Mouse (Mus musculus): ENCODE data around the gene Large2. TPM values are rescaled to one million over a fixed set of nuclear protein-coding genes. Genes with fewer than 3 reads are reported as not detected.

The Large2 gene
- polyA plus RNA-seq, 1 experiment from 2014 or later, result 2.3 TPM

DNA sequence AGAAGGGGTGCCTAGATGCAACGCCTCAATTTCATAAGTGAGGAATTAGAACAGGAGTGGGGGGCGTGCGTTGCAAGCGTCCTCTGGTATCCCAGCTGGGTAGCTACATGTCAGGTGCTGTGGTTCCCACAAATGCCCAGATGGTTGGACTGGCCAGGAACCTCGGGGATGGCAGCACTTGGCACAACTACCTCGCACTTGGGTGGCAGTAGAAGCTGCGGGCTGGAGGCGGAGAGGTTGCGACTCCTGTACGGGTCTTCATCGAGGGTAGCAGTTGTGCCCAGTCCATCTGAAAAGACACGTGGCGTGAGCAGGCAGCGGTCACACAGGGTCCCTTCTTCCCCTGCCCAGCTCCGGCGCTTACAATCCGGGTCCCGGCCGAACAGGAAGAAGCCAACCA lies 4.3 kb downstream of the Large2 start:
- peaks cover 33% of the 10 kb centered on the region for H3K4me1 ChIP-seq
- 0 out of 2 replicates have a peak, but pooled peaks cover 2% of the 10 kb centered on the region for H3K36me3 ChIP-seq
- H3K9me3 ChIP-seq, result no peaks in the 10 kb centered on the region
- H3K27ac ChIP-seq (replicated peaks), result no peak overlapping the region
- H3K4me2 ChIP-seq, result peak overlapping the region; percentile 76
- H3K27me3 ChIP-seq (replicated peaks), result peaks cover 75% of the 10 kb centered on the region
- H3K9ac ChIP-seq, result peak overlapping the region; percentile 74
- peak overlapping the region; percentile 53 for H3K4me3 ChIP-seq
- no peak for ATAC-seq (ENCODE audit: extremely low read depth, insufficient number of reproducible peaks, low FRiP score, low TSS enrichment)
- WGBS, result 13% methylated on average over 19 of the region's 19 CpGs

DNA sequence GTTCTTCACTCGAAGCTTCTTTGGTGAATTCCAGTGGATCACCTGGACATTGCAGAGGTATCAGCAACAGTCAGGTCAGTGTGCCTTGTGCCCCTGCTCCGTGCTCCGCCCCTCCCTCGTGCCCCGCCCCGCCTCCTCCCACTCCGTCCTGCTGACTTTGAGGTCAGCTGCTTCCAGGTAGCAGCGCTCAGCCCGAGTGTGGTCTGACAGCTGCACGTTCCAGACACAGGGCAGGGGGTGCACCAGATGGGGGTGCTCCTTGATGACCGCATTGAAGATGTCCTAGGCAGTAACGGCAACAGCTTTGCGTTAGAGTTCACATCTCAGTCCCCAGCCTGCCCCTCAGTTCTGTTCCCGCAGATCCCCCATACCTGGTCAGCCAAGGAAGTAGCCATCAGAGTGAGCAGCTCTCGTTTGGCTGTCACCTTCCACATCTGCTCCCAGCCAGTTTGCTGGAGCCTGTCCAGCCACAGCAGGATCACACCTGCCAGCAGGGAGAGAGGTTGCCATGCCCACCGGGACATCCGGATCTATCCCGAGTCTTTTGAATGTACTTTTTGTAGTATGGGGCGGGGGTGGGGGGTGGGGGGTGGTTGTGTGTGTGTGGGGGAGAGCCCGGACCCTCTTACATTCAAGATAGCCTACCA lies 7.2 kb downstream of the Large2 start:
- 21% methylated on average over 20 of the region's 20 CpGs for WGBS
- Histone ChIP-seq H3K27me3 (replicated peaks) (peaks cover 61% of the 10 kb centered on the region), H3K36me3 (peaks cover 23% of the 10 kb centered on the region), H3K4me2 (no peak overlapping the region), H3K4me1 (peaks cover 24% of the 10 kb centered on the region), H3K9ac (no peak overlapping the region), H3K9me3 (no peaks in the 10 kb centered on the region), H3K4me3 (no peak overlapping the region), H3K27ac (replicated peaks) (no peak overlapping the region)
- no peak for ATAC-seq (ENCODE audit: extremely low read depth, insufficient number of reproducible peaks, low FRiP score, low TSS enrichment)

DNA sequence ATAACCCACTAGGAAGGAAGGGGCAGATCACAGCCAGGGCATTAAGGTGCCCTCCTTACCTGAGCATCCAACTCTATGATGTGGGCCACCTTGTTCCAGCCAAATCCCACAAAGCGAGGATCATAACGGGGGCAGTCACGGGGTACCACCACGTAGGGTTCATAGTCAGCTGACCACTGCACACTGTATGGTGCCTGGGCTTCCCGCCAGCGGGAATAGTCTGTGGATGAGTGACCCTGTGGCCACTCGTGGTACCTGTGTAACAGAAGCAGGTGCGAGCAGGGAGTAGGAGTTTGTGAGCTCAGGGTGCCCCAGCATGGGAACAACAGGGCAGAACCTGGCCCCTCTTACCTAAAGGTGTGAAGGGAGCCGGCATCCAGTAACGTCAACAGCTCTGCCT lies 9.1 kb downstream of the Large2 start:
- WGBS, result 86% methylated on average over 10 of the region's 10 CpGs
- H3K27ac ChIP-seq (replicated peaks), result no peak overlapping the region
- no peaks in the 10 kb centered on the region for H3K9me3 ChIP-seq

DNA sequence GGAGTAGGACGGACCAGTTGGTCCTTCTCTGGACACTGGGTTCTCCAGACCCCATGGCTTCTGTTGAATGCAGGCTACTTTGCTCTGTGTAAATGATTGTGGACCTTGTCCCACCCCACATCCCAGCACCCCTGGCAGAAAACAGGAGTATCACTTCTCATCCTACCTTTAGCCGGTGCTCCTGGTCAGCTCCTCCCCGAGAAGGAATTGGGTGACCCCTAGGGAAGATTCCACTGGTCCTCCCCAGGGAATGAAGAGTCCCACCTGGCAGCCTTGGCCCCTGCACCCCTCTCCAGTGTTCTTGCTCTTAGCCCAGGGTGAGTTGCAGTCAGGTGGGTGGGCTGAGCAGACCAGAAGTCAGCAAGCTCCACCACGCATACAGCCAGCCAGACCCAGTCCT lies 10.6 kb downstream of the Large2 start:
- 79% methylated on average over 4 of the region's 4 CpGs for WGBS
- no peaks in the 10 kb centered on the region for H3K9me3 ChIP-seq
- no peak overlapping the region for H3K27ac ChIP-seq (replicated peaks)
- no peak for ATAC-seq (ENCODE audit: extremely low read depth, insufficient number of reproducible peaks, low FRiP score, low TSS enrichment)
- H3K4me1 ChIP-seq, result peaks cover 9% of the 10 kb centered on the region
- H3K9ac ChIP-seq, result no peak overlapping the region
- H3K27me3 ChIP-seq (replicated peaks), result peaks cover 26% of the 10 kb centered on the region
- H3K4me2 ChIP-seq, result no peak overlapping the region
- H3K36me3 ChIP-seq, result peaks cover 48% of the 10 kb centered on the region
- no peak overlapping the region for H3K4me3 ChIP-seq

More for the DNA sequence above, 9.1 kb downstream of the Large2 start:
- ATAC-seq (ENCODE audit: extremely low read depth, insufficient number of reproducible peaks, low FRiP score, low TSS enrichment), result no peak
- no peak overlapping the region for H3K4me2 ChIP-seq
- H3K36me3 ChIP-seq, result peaks cover 33% of the 10 kb centered on the region
- peaks cover 41% of the 10 kb centered on the region for H3K27me3 ChIP-seq (replicated peaks)
- H3K4me1 ChIP-seq, result peaks cover 8% of the 10 kb centered on the region
- no peak overlapping the region for H3K4me3 ChIP-seq
- no peak overlapping the region for H3K9ac ChIP-seq

DNA sequence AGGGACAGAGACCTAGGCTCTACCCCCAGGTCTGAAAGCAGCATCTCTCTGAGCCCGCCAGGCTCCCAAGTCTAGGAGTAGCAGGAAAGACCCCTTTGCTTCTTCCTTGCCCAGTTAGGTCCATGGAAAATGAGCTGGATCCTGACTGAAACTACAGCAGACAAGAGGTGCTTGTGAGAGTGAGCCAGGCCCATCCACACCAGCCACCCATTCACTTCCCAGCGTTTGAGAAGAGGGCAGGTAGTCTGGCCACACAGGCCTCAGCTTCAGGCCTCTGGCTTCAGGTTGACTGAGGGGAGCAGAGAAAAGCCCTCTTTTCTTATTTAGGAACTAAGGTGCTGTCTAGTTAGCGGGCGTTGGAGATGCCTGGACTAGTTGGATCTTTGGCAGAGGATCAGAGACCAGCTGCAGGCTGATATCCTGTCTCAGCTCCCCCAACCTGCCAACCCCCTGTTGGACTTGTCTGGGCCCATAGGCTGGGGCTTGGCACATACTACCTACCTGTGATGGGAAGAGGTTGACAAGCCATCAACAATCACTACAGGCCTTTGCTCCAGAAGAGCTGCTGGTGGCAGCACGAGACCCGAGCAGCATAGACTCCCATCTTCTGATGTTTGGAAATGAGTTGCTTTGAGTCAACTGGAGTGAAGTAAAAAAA lies 12.0 kb downstream of the Large2 start:
- 0 out of 2 replicates have a peak, but pooled peaks cover 13% of the 10 kb centered on the region for H3K27me3 ChIP-seq (replicated peaks)
- no peak for ATAC-seq (ENCODE audit: extremely low read depth, insufficient number of reproducible peaks, low FRiP score, low TSS enrichment)
- no peaks in the 10 kb centered on the region for H3K9me3 ChIP-seq
- no peak overlapping the region for H3K4me2 ChIP-seq
- no peak overlapping the region for H3K27ac ChIP-seq (replicated peaks)
- H3K4me3 ChIP-seq, result no peak overlapping the region
- 87% methylated on average over 6 of the region's 6 CpGs for WGBS
- peaks cover 61% of the 10 kb centered on the region for H3K36me3 ChIP-seq
- peaks cover 13% of the 10 kb centered on the region for H3K4me1 ChIP-seq
- H3K9ac ChIP-seq, result no peak overlapping the region

DNA sequence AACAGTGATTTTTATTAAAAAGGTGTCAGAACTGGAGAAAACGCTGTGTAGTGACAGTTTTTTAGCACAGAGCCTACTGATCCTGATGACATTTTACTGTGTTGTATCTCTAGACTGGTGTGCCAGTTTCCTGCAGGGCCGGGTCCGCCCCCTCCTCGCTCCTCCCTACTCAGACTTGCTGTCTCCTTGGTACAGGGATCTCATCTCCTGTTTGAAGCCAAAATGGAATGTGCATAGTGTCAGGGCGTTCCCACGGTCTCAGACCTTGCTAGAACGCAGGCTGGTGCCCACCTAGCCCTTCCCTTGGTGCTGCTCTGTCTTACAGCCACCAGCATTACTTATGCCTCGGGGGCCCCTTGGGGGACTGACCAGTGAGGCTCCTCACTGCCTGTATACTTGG lies 12.9 kb downstream of the Large2 start:
- H3K4me1 ChIP-seq, result peaks cover 10% of the 10 kb centered on the region
- 0 out of 2 replicates have a peak, but pooled peaks cover 6% of the 10 kb centered on the region for H3K27me3 ChIP-seq (replicated peaks)
- H3K9ac ChIP-seq, result no peak overlapping the region
- peaks cover 70% of the 10 kb centered on the region for H3K36me3 ChIP-seq
- 75% methylated on average over 8 of the region's 8 CpGs for WGBS
- no peak overlapping the region for H3K27ac ChIP-seq (replicated peaks)
- no peaks in the 10 kb centered on the region for H3K9me3 ChIP-seq
- no peak overlapping the region for H3K4me2 ChIP-seq
- no peak overlapping the region for H3K4me3 ChIP-seq
- no peak for ATAC-seq (ENCODE audit: extremely low read depth, insufficient number of reproducible peaks, low FRiP score, low TSS enrichment)

DNA sequence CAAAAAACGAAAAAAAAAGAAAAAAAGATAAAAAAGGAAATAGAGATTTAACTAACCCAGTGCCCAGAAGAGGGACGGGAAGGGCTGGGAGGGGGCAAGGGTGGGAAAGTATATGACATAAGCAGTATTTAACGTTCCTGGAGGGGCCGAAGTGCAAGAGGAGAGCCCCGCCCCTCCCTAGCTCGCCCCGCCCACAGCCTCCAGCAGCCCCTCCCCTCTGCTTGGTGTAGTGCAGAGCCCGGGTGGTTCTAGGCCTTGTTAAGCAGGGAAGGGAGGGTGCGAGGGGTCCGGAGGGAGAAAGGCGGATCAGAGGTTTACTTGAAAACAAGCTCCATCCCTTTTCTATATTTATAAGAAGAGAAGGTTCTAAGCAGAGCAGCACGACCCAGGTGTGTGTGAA lies 13.8 kb downstream of the Large2 start:
- Histone ChIP-seq H3K4me1 (peaks cover 10% of the 10 kb centered on the region), H3K27me3 (replicated peaks) (0 out of 2 replicates have a peak, but pooled peaks cover 3% of the 10 kb centered on the region), H3K4me2 (no peak overlapping the region), H3K36me3 (peaks cover 79% of the 10 kb centered on the region), H3K4me3 (no peak overlapping the region), H3K27ac (replicated peaks) (no peak overlapping the region), H3K9me3 (no peaks in the 10 kb centered on the region), H3K9ac (no peak overlapping the region)
- ATAC-seq (ENCODE audit: extremely low read depth, insufficient number of reproducible peaks, low FRiP score, low TSS enrichment), result no peak
- 34% methylated on average over 12 of the region's 12 CpGs for WGBS

DNA sequence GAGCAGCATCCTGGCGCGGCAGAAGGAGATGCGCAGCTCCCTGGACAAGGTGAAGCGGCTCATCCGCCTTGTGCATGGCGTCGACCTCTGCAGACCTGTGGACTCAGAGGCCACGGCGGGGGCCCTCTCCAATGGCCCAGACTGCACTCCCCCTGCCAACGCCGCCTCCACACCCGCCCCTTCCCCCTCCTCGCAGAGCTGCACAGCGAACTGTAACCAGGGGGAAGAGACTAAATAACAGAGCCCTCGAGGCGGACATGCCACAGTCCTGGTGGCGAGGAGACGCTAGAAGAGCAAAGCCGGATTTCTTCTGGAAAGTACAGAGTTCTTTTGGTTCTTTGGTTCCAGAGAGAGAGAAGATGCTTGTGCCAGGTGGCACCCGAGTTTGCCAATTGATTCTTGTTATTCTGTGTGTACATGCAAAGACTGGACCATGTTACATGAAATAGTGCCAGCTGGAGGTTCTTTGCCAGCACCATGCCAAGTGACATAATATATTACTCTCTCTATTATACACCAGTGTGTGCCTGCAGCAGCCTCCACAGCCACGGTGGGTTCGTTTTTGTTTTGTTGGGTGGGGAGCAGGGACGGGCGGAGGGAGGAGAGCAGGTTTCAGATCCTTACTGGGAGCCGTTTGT lies 14.4 kb downstream of the Large2 start:
- H3K4me2 ChIP-seq, result no peak overlapping the region
- no peak overlapping the region for H3K9ac ChIP-seq
- H3K9me3 ChIP-seq, result no peaks in the 10 kb centered on the region
- H3K36me3 ChIP-seq, result peaks cover 80% of the 10 kb centered on the region
- 76% methylated on average over 24 of the region's 25 CpGs for WGBS
- no peak for ATAC-seq (ENCODE audit: extremely low read depth, insufficient number of reproducible peaks, low FRiP score, low TSS enrichment)
- H3K27ac ChIP-seq (replicated peaks), result no peak overlapping the region
- no peaks in the 10 kb centered on the region for H3K27me3 ChIP-seq (replicated peaks)
- H3K4me1 ChIP-seq, result peaks cover 10% of the 10 kb centered on the region
- H3K4me3 ChIP-seq, result no peak overlapping the region

DNA sequence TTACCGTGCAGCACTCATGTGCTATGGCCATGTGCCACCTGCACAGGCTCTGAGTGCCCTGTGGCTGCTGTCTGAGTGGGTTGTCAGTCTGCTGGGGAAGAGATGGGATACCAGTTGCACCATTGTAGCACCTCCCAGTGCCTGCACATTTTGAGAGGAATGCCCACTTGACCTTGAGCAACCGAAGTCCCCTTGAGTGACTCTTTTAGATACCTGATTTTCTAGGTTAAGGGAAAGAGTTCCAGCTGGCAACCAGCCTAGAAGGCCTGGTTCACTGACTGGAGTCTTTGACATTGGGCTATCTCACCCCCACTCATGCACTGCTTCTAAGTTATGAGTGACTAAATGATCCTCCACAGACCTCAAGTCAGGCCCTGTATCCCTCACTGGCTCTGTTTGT lies 15.4 kb downstream of the Large2 start:
- no peak overlapping the region for H3K4me2 ChIP-seq
- H3K27me3 ChIP-seq (replicated peaks), result no peaks in the 10 kb centered on the region
- no peak overlapping the region for H3K9ac ChIP-seq
- H3K4me1 ChIP-seq, result peaks cover 10% of the 10 kb centered on the region
- H3K9me3 ChIP-seq, result no peaks in the 10 kb centered on the region
- 59% methylated on average over 2 of the region's 2 CpGs for WGBS
- peaks cover 79% of the 10 kb centered on the region for H3K36me3 ChIP-seq
- no peak for ATAC-seq (ENCODE audit: extremely low read depth, insufficient number of reproducible peaks, low FRiP score, low TSS enrichment)
- no peak overlapping the region; the same call in 1 of the 2 replicates for H3K27ac ChIP-seq (replicated peaks)
- no peak overlapping the region for H3K4me3 ChIP-seq

DNA sequence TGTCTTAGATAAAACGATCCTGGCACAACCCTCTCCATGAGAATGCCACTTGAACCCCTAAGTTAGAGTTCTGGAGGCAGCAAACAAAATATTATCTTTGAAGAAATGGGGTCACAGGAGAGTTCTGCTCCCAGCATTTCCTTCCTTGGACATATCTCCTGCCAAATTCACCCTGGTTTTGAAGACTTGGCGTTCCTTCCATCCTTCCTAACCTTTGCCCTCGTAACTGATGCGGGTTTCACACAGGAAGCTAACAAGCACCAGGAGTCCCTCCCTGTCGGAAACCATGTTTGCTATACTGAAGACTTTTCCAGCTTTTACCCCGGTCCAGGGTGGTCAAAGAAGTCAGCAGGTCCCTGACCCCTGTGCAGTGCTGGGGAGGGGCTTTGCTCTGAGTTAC lies 20.4 kb downstream of the Large2 start:
- H3K27ac ChIP-seq (replicated peaks), result no peak overlapping the region
- WGBS, result 52% methylated on average over 6 of the region's 6 CpGs
- H3K4me2 ChIP-seq, result no peak overlapping the region
- no peak for ATAC-seq (ENCODE audit: extremely low read depth, insufficient number of reproducible peaks, low FRiP score, low TSS enrichment)
- peaks cover 10% of the 10 kb centered on the region for H3K4me1 ChIP-seq
- H3K9ac ChIP-seq, result no peak overlapping the region
- H3K36me3 ChIP-seq, result peaks cover 88% of the 10 kb centered on the region
- H3K9me3 ChIP-seq, result no peaks in the 10 kb centered on the region
- H3K27me3 ChIP-seq (replicated peaks), result no peaks in the 10 kb centered on the region
- H3K4me3 ChIP-seq, result no peak overlapping the region

DNA sequence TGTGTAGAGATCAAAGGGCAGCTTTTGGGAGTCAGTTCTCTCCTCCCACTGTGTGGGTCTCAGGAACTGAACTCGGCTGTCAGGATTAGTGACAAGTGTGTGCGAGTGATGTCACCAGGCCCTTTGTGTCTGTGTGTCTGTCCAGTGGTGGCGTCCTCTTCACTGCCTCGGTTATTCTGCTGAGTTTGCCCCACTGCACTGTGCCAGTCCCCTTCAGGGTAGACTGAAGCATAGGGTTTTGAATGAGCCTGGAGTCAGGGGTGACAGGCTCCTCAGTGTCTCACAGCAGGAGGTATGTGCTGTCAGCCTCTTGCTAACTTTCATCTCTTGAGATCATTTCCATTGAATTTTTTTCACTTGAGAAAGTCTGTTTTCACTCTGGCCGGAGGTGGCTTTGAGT lies 21.3 kb downstream of the Large2 start:
- no peak overlapping the region for H3K4me2 ChIP-seq
- no peaks in the 10 kb centered on the region for H3K9me3 ChIP-seq
- no peaks in the 10 kb centered on the region for H3K27me3 ChIP-seq (replicated peaks)
- peaks cover 88% of the 10 kb centered on the region for H3K36me3 ChIP-seq
- H3K9ac ChIP-seq, result no peak overlapping the region
- no peak for ATAC-seq (ENCODE audit: extremely low read depth, insufficient number of reproducible peaks, low FRiP score, low TSS enrichment)
- H3K4me3 ChIP-seq, result no peak overlapping the region
- H3K27ac ChIP-seq (replicated peaks), result no peak overlapping the region
- peaks cover 13% of the 10 kb centered on the region for H3K4me1 ChIP-seq
- WGBS, result 73% methylated on average over 5 of the region's 5 CpGs

All from heart, embryonic 13.5 days (tissue).